Mouse (Mus musculus) stomach, postnatal 0 days (tissue): Measurements from ENCODE around the gene Cox19. TPM values are rescaled to one million over a fixed set of nuclear protein-coding genes. Genes with fewer than 3 reads are reported as not detected.
A peak's percentile ranks its signal among the peaks of the same experiment; 100 is the strongest.

Experiments
- ATAC-seq: fragments of 200-750 bp; cut with Nextera tagmentation; 2 replicates; pipeline ENCODE4 v1.8.0; 2017; ENCODE audit not compliant: low FRiP score, low TSS enrichment
- DNase-seq: peaks from one replicate; pipeline ENCODE4 v3.0.0-alpha.2; 2016; ENCODE audit warnings: low spot score
- H3K27ac ChIP-seq: fragments of 300-500 bp; sonication (generic); replicated peaks from 2 replicates; pipeline ENCODE4 v1.5.1; 2014; ENCODE audit warnings: mild to moderate bottlenecking, control low read depth
- H3K27me3 ChIP-seq: fragments of 300-500 bp; sonication (generic); 2 replicates; pipeline ENCODE4 v1.6.1; 2014; ENCODE audit warnings: low read length; ENCODE audit not compliant: control insufficient read depth, insufficient read depth
- H3K36me3 ChIP-seq: fragments of 300-500 bp; sonication (generic); 2 replicates; pipeline ENCODE4 v1.6.1; 2014; ENCODE audit warnings: low read length, mixed read lengths; ENCODE audit not compliant: control insufficient read depth, insufficient read depth
- H3K4me1 ChIP-seq: fragments of 300-500 bp; sonication (generic); replicated peaks from 2 replicates; pipeline ENCODE4 v1.6.1; 2014; ENCODE audit warnings: antibody characterized with exemption; ENCODE audit not compliant: control insufficient read depth, insufficient read depth
- H3K4me2 ChIP-seq: fragments of 300-500 bp; sonication (generic); replicated peaks from 2 replicates; pipeline ENCODE4 v1.6.1; 2014; ENCODE audit warnings: low read depth, mild to moderate bottlenecking, control low read depth, moderate library complexity
- H3K4me3 ChIP-seq: fragments of 300-500 bp; sonication (generic); 2 replicates; pipeline ENCODE4 v1.5.1; 2014; ENCODE audit warnings: low read depth, low read length, control low read depth
- H3K9ac ChIP-seq: fragments of 300-500 bp; sonication (generic); 2 replicates; pipeline ENCODE4 v1.6.1; 2014; ENCODE audit warnings: mild to moderate bottlenecking, low read length, control low read depth, mixed read lengths
- H3K9me3 ChIP-seq: fragments of 300-500 bp; sonication (generic); 2 replicates; pipeline ENCODE4 v1.6.1; 2016; ENCODE audit warnings: low read length; ENCODE audit not compliant: control insufficient read depth
- CTCF ChIP-seq: IDR thresholded peaks from 2 replicates; pipeline ENCODE4 v1.5.1; 2016; ENCODE audit warnings: antibody characterized with exemption, low read depth, mild to moderate bottlenecking, moderate library complexity
- EP300 ChIP-seq: optimal IDR thresholded peaks from 2 replicates; pipeline ENCODE3; 2016; ENCODE audit warnings: antibody characterized with exemption
- WGBS: fragments of 180-500 bp; shearing (Covaris S2); extraction: QIAGEN DNeasy Blood & Tissue Kit; methylation state at CpG from one replicate; pipeline ENCODE4 v1.1.7; 2014; 5-methylcytosine and 5-hydroxymethylcytosine counted together
- polyA plus RNA-seq: library from polyadenylated mRNA; unstranded; fragments of >200 nt; fragmentation: Nextera tagmentation; extraction: Ambion mirVana; gene quantifications from 2 replicates; pipeline ENCODE4 v1.2.1, GENCODE M21; 2015

The Cox19 gene
- polyA plus RNA-seq, 1 experiment from 2014 or later, result 114 TPM

GRCm38 (mm10) chr5:139323260-139323924, 27.8 kb downstream of the Cox19 start:
- Histone ChIP-seq H3K27ac (peak overlapping the region; percentile 77; the same call in 1 of the 2 replicates), H3K4me1 (0 out of 2 replicates have a peak, but pooled peaks cover 2% of the 10 kb centered on the region), H3K9me3 (no peaks in the 10 kb centered on the region), H3K9ac (0 out of 2 replicates have a peak overlapping the region, but pooled peaks have one; percentile 13), H3K27me3 (no peaks in the 10 kb centered on the region), H3K4me3 (peak overlapping the region; percentile 56; the same call in 1 of the 2 replicates), H3K36me3 (no peaks in the 10 kb centered on the region), H3K4me2 (peak overlapping the region; percentile 90)
- WGBS, result 61% methylated on average over 9 of the region's 9 CpGs
- DNase-seq, result peak; percentile 66
- ATAC-seq, result peak; percentile 26; the same call in 1 of the 2 replicates
- no peak for TF ChIP-seq EP300
- TF ChIP-seq CTCF, result peak; percentile 22

- no peak overlapping the region for H3K27ac ChIP-seq
- no peaks in the 10 kb centered on the region for H3K9me3 ChIP-seq
- DNase-seq, result no peak
- ATAC-seq, result no peak
- no peaks in the 10 kb centered on the region for H3K27me3 ChIP-seq
- H3K36me3 ChIP-seq, result no peaks in the 10 kb centered on the region
- H3K9ac ChIP-seq, result no peak overlapping the region
- TF ChIP-seq CTCF, result no peak
- no peak for TF ChIP-seq EP300
- no peak overlapping the region for H3K4me2 ChIP-seq
- 82% methylated on average over 6 of the region's 6 CpGs for WGBS
- H3K4me1 ChIP-seq, result peaks cover 7% of the 10 kb centered on the region; the same call in 1 of the 2 replicates
- no peak overlapping the region for H3K4me3 ChIP-seq
These were observed 29.9 kb downstream of the Cox19 start for GRCm38 (mm10) chr5:139321331-139321730.

GRCm38 (mm10) chr5:139320424-139320823, 30.8 kb downstream of the Cox19 start:
- no peak overlapping the region for H3K4me2 ChIP-seq
- WGBS, result 71% methylated on average over 7 of the region's 7 CpGs
- peaks cover 5% of the 10 kb centered on the region; the same call in 1 of the 2 replicates for H3K4me1 ChIP-seq
- no peaks in the 10 kb centered on the region for H3K9me3 ChIP-seq
- H3K27me3 ChIP-seq, result no peaks in the 10 kb centered on the region
- H3K4me3 ChIP-seq, result no peak overlapping the region
- no peak overlapping the region for H3K9ac ChIP-seq
- TF ChIP-seq CTCF (no peak), EP300 (no peak)
- H3K27ac ChIP-seq, result no peak overlapping the region
- no peaks in the 10 kb centered on the region for H3K36me3 ChIP-seq
- no peak for DNase-seq
- ATAC-seq, result no peak

GRCm38 (mm10) chr5:139317751-139318504, 33.3 kb downstream of the Cox19 start:
- ATAC-seq, result peak; percentile 16; the same call in 1 of the 2 replicates
- no peak overlapping the region for H3K4me3 ChIP-seq
- H3K4me2 ChIP-seq, result no peak overlapping the region
- TF ChIP-seq EP300 (no peak), CTCF (no peak)
- DNase-seq, result no peak
- no peaks in the 10 kb centered on the region for H3K36me3 ChIP-seq
- WGBS, result 65% methylated on average over 21 of the region's 21 CpGs
- H3K4me1 ChIP-seq, result peaks cover 5% of the 10 kb centered on the region; the same call in 1 of the 2 replicates
- H3K27ac ChIP-seq, result peak overlapping the region; percentile 84
- no peaks in the 10 kb centered on the region for H3K9me3 ChIP-seq
- no peaks in the 10 kb centered on the region for H3K27me3 ChIP-seq
- H3K9ac ChIP-seq, result peak overlapping the region; percentile 38; the same call in 1 of the 2 replicates

- TF ChIP-seq CTCF (no peak), EP300 (no peak)
- peak overlapping the region; percentile 38; the same call in 1 of the 2 replicates for H3K9ac ChIP-seq
- ATAC-seq, result peak; percentile 94
- no peak overlapping the region for H3K4me2 ChIP-seq
- no peaks in the 10 kb centered on the region for H3K9me3 ChIP-seq
- H3K27ac ChIP-seq, result peak overlapping the region; percentile 84
- H3K27me3 ChIP-seq, result no peaks in the 10 kb centered on the region
- no peaks in the 10 kb centered on the region for H3K36me3 ChIP-seq
- WGBS, result 57% methylated on average over 6 of the region's 6 CpGs
- peak; percentile 93 for DNase-seq
- H3K4me3 ChIP-seq, result no peak overlapping the region
- peaks cover 5% of the 10 kb centered on the region; the same call in 1 of the 2 replicates for H3K4me1 ChIP-seq
These were observed 34.1 kb downstream of the Cox19 start for GRCm38 (mm10) chr5:139316982-139317675.
